In the genomic region with DNA sequence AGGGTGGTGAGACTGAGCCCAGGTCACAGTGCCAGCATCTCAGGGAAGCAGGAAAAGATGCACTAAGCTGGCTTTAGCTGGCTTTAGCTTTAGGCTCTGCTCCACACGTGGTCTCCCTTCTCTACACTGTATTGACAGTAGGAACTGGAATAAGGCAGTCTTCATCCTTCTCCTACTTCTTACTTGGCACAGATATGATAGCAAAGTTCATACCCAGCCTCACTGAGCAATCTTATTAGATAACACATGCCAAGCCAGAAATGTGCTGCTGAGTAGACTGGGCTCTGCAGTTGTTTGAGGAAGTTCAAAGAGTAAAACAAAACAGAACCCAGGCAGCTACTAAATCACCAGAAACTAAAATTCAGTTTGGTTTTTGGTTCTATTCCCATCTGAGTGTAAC, we compare ENCODE assay signal across 9 mouse cellular contexts. TPM values are rescaled to one million over a fixed set of nuclear protein-coding genes. Genes with fewer than 3 reads are reported as not detected.
A peak's percentile ranks its signal among the peaks of the same experiment; 100 is the strongest.
DNase-seq lines count a peak whose midpoint lies in the region; ATAC-seq lines count a peak whose summit lies in the region.
"Had no signal": no experiment of that assay in that cellular context is flagged by ENCODE, and none has a peak within 500 bp of the region (broad histone marks: within the 10 kb centered on the region; RNA-seq: fewer than 3 reads in every experiment).

No protein-coding gene starts in this region.

- no peak overlapping the region for H3K9ac ChIP-seq in hindbrain, embryonic 11.5 days (ENCODE audit: low read depth, low read length)
- 0 out of 2 replicates have a peak overlapping the region, but pooled peaks have one; percentile 19 for H3K9ac ChIP-seq in embryonic facial prominence, embryonic 12.5 days
- no peak overlapping the region for H3K9ac ChIP-seq in limb, embryonic 15.5 days

- H3K4me3 ChIP-seq in hindbrain, embryonic 10.5 days, result no peak overlapping the region
- no peak overlapping the region for H3K4me3 ChIP-seq in hindbrain, embryonic 11.5 days (ENCODE audit: low read depth, low read length)
- H3K4me3 ChIP-seq in embryonic facial prominence, embryonic 12.5 days, result no peak overlapping the region
- H3K4me3 ChIP-seq in limb, embryonic 15.5 days, result no peak overlapping the region

- no peak for DNase-seq in hindbrain, embryonic 10.5 days (ENCODE audit: low spot score)
- DNase-seq in hindbrain, embryonic 11.5 days (ENCODE audit: low spot score), result no peak
- peak; percentile 23 for DNase-seq in 3T3-L1 (ENCODE audit: low read depth, low spot score)
- DNase-seq in right cerebral cortex, postnatal 36 days (ENCODE audit: low spot score in 2 of 2), result no peak
- DNase-seq in B cell, adult 2 months, result no peak
- DNase-seq: heart, postnatal 36 days had no signal

- H3K9me3 ChIP-seq in hindbrain, embryonic 10.5 days, result no peaks in the 10 kb centered on the region
- H3K9me3 ChIP-seq in hindbrain, embryonic 11.5 days (ENCODE audit: control insufficient read depth, low read length), result no peaks in the 10 kb centered on the region
- H3K9me3 ChIP-seq in embryonic facial prominence, embryonic 12.5 days, result no peaks in the 10 kb centered on the region
- H3K9me3 ChIP-seq in limb, embryonic 15.5 days, result no peaks in the 10 kb centered on the region

- H3K36me3 ChIP-seq in hindbrain, embryonic 10.5 days, result peaks cover 24% of the 10 kb centered on the region
- H3K36me3 ChIP-seq in hindbrain, embryonic 11.5 days (ENCODE audit: control insufficient read depth, insufficient read depth, low read length), result no peaks in the 10 kb centered on the region
- H3K36me3 ChIP-seq in embryonic facial prominence, embryonic 12.5 days, result peaks cover 15% of the 10 kb centered on the region
- peaks cover 17% of the 10 kb centered on the region for H3K36me3 ChIP-seq in limb, embryonic 15.5 days

- no peak overlapping the region for H3K4me2 ChIP-seq in hindbrain, embryonic 11.5 days (replicated peaks; ENCODE audit: low read depth, low read length)
- peak overlapping the region; percentile 33 for H3K4me2 ChIP-seq in embryonic facial prominence, embryonic 12.5 days (replicated peaks)
- H3K4me2 ChIP-seq in limb, embryonic 15.5 days, result peak overlapping the region; percentile 3; the same call in 1 of the 2 replicates

- H3K27me3 ChIP-seq in hindbrain, embryonic 10.5 days (ENCODE audit: insufficient read depth, poor library complexity, severe bottlenecking), result no peaks in the 10 kb centered on the region
- H3K27me3 ChIP-seq in hindbrain, embryonic 11.5 days (ENCODE audit: control insufficient read depth, insufficient read depth, low read length), result no peaks in the 10 kb centered on the region
- H3K27me3 ChIP-seq in embryonic facial prominence, embryonic 12.5 days, result no peaks in the 10 kb centered on the region; the same call in 1 of the 2 replicates
- H3K27me3 ChIP-seq in limb, embryonic 15.5 days, result no peaks in the 10 kb centered on the region

- WGBS in hindbrain, embryonic 10.5 days, result 63% methylated on average over 1 of the region's 1 CpGs
- 68% methylated on average over 1 of the region's 1 CpGs for WGBS in hindbrain, embryonic 11.5 days
- WGBS in embryonic facial prominence, embryonic 12.5 days, result 17% methylated on average over 1 of the region's 1 CpGs
- 17% methylated on average over 1 of the region's 1 CpGs for whole genome bisulfite sequencing in limb, embryonic 15.5 days

- peak overlapping the region; percentile 41 for H3K27ac ChIP-seq in hindbrain, embryonic 10.5 days
- H3K27ac ChIP-seq in hindbrain, embryonic 11.5 days (ENCODE audit: low read depth, low read length), result no peak overlapping the region
- peak overlapping the region; percentile 72 for H3K27ac ChIP-seq in embryonic facial prominence, embryonic 12.5 days
- H3K27ac ChIP-seq in limb, embryonic 15.5 days, result peak overlapping the region; percentile 61

- no peak for ATAC-seq in hindbrain, embryonic 11.5 days (ENCODE audit: low FRiP score)
- ATAC-seq in embryonic facial prominence, embryonic 12.5 days (ENCODE audit: insufficient number of reproducible peaks, insufficient read depth, low FRiP score, low TSS enrichment), result peak; percentile 48
- ATAC-seq in limb, embryonic 15.5 days (ENCODE audit: insufficient number of reproducible peaks, low FRiP score, low TSS enrichment, low read depth), result 0 out of 2 replicates have a peak, but pooled peaks have one; percentile 11
- ATAC-seq in monocyte, adult 5-6 weeks (replicated peaks; ENCODE audit: insufficient number of reproducible peaks, low FRiP score, low TSS enrichment, poor library complexity, severe bottlenecking), result no peak

- peaks cover 48% of the 10 kb centered on the region for H3K4me1 ChIP-seq in hindbrain, embryonic 10.5 days (replicated peaks)
- peaks cover 9% of the 10 kb centered on the region for H3K4me1 ChIP-seq in hindbrain, embryonic 11.5 days (replicated peaks; ENCODE audit: control insufficient read depth, insufficient read depth, low read length)
- peaks cover 54% of the 10 kb centered on the region for H3K4me1 ChIP-seq in embryonic facial prominence, embryonic 12.5 days
- H3K4me1 ChIP-seq in limb, embryonic 15.5 days, result peaks cover 54% of the 10 kb centered on the region

RNA-seq across cellular contexts. Expression of a gene that starts 11.1 kb away (rescaled TPM):
- 46.0 and 50.4 TPM in 2 replicates for polyA plus RNA-seq in hindbrain, embryonic 10.5 days (2016; fragmentation: Nextera tagmentation; extraction: Ambion mirVana)
- polyA plus RNA-seq in hindbrain, embryonic 11.5 days (2014; fragmentation: Nextera tagmentation; extraction: Ambion mirVana), result 55.4 and 56.8 TPM in 2 replicates
- 28.7 and 28.9 TPM in 2 replicates for polyA plus RNA-seq in embryonic facial prominence, embryonic 12.5 days (2016; fragmentation: Nextera tagmentation; extraction: Ambion mirVana)
- 25.7 and 30.5 TPM in 2 replicates for polyA plus RNA-seq in limb, embryonic 15.5 days (2015; fragmentation: Nextera tagmentation; extraction: Ambion mirVana)
- 37.0 to 57.3 TPM (median 48.3 TPM) in 3 replicates for total RNA-seq in monocyte, adult 5-6 weeks (2017)

RNA-seq across cellular contexts. Expression of a gene that starts 11.3 kb away (rescaled TPM):
- polyA plus RNA-seq in hindbrain, embryonic 10.5 days (2016; fragmentation: Nextera tagmentation; extraction: Ambion mirVana), result 0.07 and 0.13 TPM in 2 replicates
- 0.32 TPM in 1 of 2 replicates, not detected in the other for polyA plus RNA-seq in hindbrain, embryonic 11.5 days (2014; fragmentation: Nextera tagmentation; extraction: Ambion mirVana)
- 0.08 and 0.14 TPM in 2 replicates for polyA plus RNA-seq in embryonic facial prominence, embryonic 12.5 days (2016; fragmentation: Nextera tagmentation; extraction: Ambion mirVana)
- 0.06 and 0.13 TPM in 2 replicates for polyA plus RNA-seq in limb, embryonic 15.5 days (2015; fragmentation: Nextera tagmentation; extraction: Ambion mirVana)
- total RNA-seq in monocyte, adult 5-6 weeks (2017), result not detected in 3 replicates
- total RNA-seq: heart, postnatal 36 days had no signal

Comparison
In these comparisons a context has a peak if more than half of its experiments do, and no peak if none do; other contexts are left out.
1. ATAC-seq: peak in embryonic facial prominence, embryonic 12.5 days (single experiment) and limb, embryonic 15.5 days (single experiment); none in hindbrain, embryonic 11.5 days (single experiment) and monocyte, adult 5-6 weeks (single experiment).